Mouse (Mus musculus): ENCODE results near the gene Ddt. TPM values are rescaled to one million over a fixed set of nuclear protein-coding genes. Genes with fewer than 3 reads are reported as not detected.
A peak's percentile ranks its signal among the peaks of the same experiment; 100 is the strongest.

Gene Ddt
- total and polyA plus RNA-seq, 2 experiments from 2014 or later: 82.1 to 83.0 TPM

GRCm38 (mm10) chr10:75789841-75790240 is 16.6 kb upstream of the Ddt start:
- no peak overlapping the region for H3K4me3 ChIP-seq (ENCODE audit: low read depth, low read length)
- no peak for TF ChIP-seq CTCF (IDR thresholded peaks at IDR 0.05; ENCODE audit: low read depth)
- TF ChIP-seq EP300 (IDR thresholded peaks at IDR 0.05; ENCODE audit: low read depth): no peak
- H3K4me2 ChIP-seq (ENCODE audit: low read depth, low read length): no peak overlapping the region
- no peaks in the 10 kb centered on the region for H3K9me3 ChIP-seq (replicated peaks; ENCODE audit: control insufficient read depth, low read length)
- DNase-seq (ENCODE audit: low spot score) (no peak), ATAC-seq (ENCODE audit: insufficient read depth, low read depth) (no peak)
- H3K4me1 ChIP-seq (ENCODE audit: control insufficient read depth, insufficient read depth): no peaks in the 10 kb centered on the region
- H3K27ac ChIP-seq (ENCODE audit: low read depth): no peak overlapping the region
- H3K27me3 ChIP-seq (ENCODE audit: control insufficient read depth, insufficient read depth, low read length): no peaks in the 10 kb centered on the region
- 90% methylated on average over 5 of the region's 5 CpGs for WGBS
- H3K36me3 ChIP-seq (replicated peaks; ENCODE audit: control insufficient read depth, insufficient read depth, low read length): no peaks in the 10 kb centered on the region
- no peak overlapping the region for H3K9ac ChIP-seq (replicated peaks; ENCODE audit: low read depth, low read length)

GRCm38 (mm10) chr10:75789081-75789735 is 16.0 kb upstream of the Ddt start:
- no peak overlapping the region for H3K4me3 ChIP-seq (ENCODE audit: low read depth, low read length)
- WGBS: 71% methylated on average over 6 of the region's 6 CpGs
- H3K36me3 ChIP-seq (replicated peaks; ENCODE audit: control insufficient read depth, insufficient read depth, low read length): no peaks in the 10 kb centered on the region
- no peaks in the 10 kb centered on the region for H3K27me3 ChIP-seq (ENCODE audit: control insufficient read depth, insufficient read depth, low read length)
- no peak for ATAC-seq (ENCODE audit: insufficient read depth, low read depth)
- H3K9ac ChIP-seq (replicated peaks; ENCODE audit: low read depth, low read length): no peak overlapping the region
- no peaks in the 10 kb centered on the region for H3K4me1 ChIP-seq (ENCODE audit: control insufficient read depth, insufficient read depth)
- TF ChIP-seq CTCF (IDR thresholded peaks at IDR 0.05; ENCODE audit: low read depth): no peak
- no peak for TF ChIP-seq EP300 (IDR thresholded peaks at IDR 0.05; ENCODE audit: low read depth)
- no peaks in the 10 kb centered on the region for H3K9me3 ChIP-seq (replicated peaks; ENCODE audit: control insufficient read depth, low read length)
- H3K27ac ChIP-seq (ENCODE audit: low read depth): no peak overlapping the region
- DNase-seq (ENCODE audit: low spot score): no peak
- no peak overlapping the region for H3K4me2 ChIP-seq (ENCODE audit: low read depth, low read length)

- ATAC-seq (ENCODE audit: insufficient read depth, low read depth) (no peak), DNase-seq (ENCODE audit: low spot score) (no peak)
- no peak overlapping the region for H3K4me2 ChIP-seq (ENCODE audit: low read depth, low read length)
- 86% methylated on average over 8 of the region's 8 CpGs for WGBS
- no peak for TF ChIP-seq EP300 (IDR thresholded peaks at IDR 0.05; ENCODE audit: low read depth)
- TF ChIP-seq CTCF (IDR thresholded peaks at IDR 0.05; ENCODE audit: low read depth): no peak
- H3K27me3 ChIP-seq (ENCODE audit: control insufficient read depth, insufficient read depth, low read length): no peaks in the 10 kb centered on the region
- no peaks in the 10 kb centered on the region for H3K36me3 ChIP-seq (replicated peaks; ENCODE audit: control insufficient read depth, insufficient read depth, low read length)
- H3K27ac ChIP-seq (ENCODE audit: low read depth): no peak overlapping the region
- no peaks in the 10 kb centered on the region for H3K9me3 ChIP-seq (replicated peaks; ENCODE audit: control insufficient read depth, low read length)
- no peaks in the 10 kb centered on the region for H3K4me1 ChIP-seq (ENCODE audit: control insufficient read depth, insufficient read depth)
- H3K9ac ChIP-seq (replicated peaks; ENCODE audit: low read depth, low read length): no peak overlapping the region
- H3K4me3 ChIP-seq (ENCODE audit: low read depth, low read length): no peak overlapping the region
Observed at GRCm38 (mm10) chr10:75788277-75788676, 15.1 kb upstream of the Ddt start.

GRCm38 (mm10) chr10:75785442-75785841 is 12.2 kb upstream of the Ddt start:
- H3K27me3 ChIP-seq (ENCODE audit: control insufficient read depth, insufficient read depth, low read length): peaks cover 4% of the 10 kb centered on the region; the same call in 1 of the 2 replicates
- no peak overlapping the region for H3K4me3 ChIP-seq (ENCODE audit: low read depth, low read length)
- TF ChIP-seq EP300 (IDR thresholded peaks at IDR 0.05; ENCODE audit: low read depth) (no peak), CTCF (IDR thresholded peaks at IDR 0.05; ENCODE audit: low read depth) (no peak)
- H3K4me2 ChIP-seq (ENCODE audit: low read depth, low read length): no peak overlapping the region
- no peak for DNase-seq (ENCODE audit: low spot score)
- 51% methylated on average over 1 of the region's 1 CpGs for WGBS
- H3K9ac ChIP-seq (replicated peaks; ENCODE audit: low read depth, low read length): no peak overlapping the region
- H3K36me3 ChIP-seq (replicated peaks; ENCODE audit: control insufficient read depth, insufficient read depth, low read length): no peaks in the 10 kb centered on the region
- 0 out of 2 replicates have a peak, but pooled peaks cover 2% of the 10 kb centered on the region for H3K4me1 ChIP-seq (ENCODE audit: control insufficient read depth, insufficient read depth)
- no peak for ATAC-seq (ENCODE audit: insufficient read depth, low read depth)
- no peaks in the 10 kb centered on the region for H3K9me3 ChIP-seq (replicated peaks; ENCODE audit: control insufficient read depth, low read length)
- no peak overlapping the region for H3K27ac ChIP-seq (ENCODE audit: low read depth)

GRCm38 (mm10) chr10:75780769-75781578 is 7.8 kb upstream of the Ddt start, which contains the start of the genes Gm20441 and Gstt3:
Gene Gm20441, minus strand, starts transcription at chr10:75780954.
Gene Gstt3, minus strand, starts transcription at chr10:75781414.
- peak within 1 kb of the TSS; percentile 38 for H3K9ac ChIP-seq (replicated peaks; ENCODE audit: low read depth, low read length)
- H3K9me3 ChIP-seq (replicated peaks; ENCODE audit: control insufficient read depth, low read length): peaks cover 9% of the 10 kb centered on the region
- H3K36me3 ChIP-seq (replicated peaks; ENCODE audit: control insufficient read depth, insufficient read depth, low read length): no peaks in the 10 kb centered on the region
- 0 out of 2 replicates have a peak, but pooled peaks cover 4% of the 10 kb centered on the region for H3K4me1 ChIP-seq (ENCODE audit: control insufficient read depth, insufficient read depth)
- peak within 1 kb of the TSS; percentile 42 for H3K4me3 ChIP-seq (ENCODE audit: low read depth, low read length)
- H3K4me2 ChIP-seq (ENCODE audit: low read depth, low read length): peak within 1 kb of the TSS; percentile 63
- H3K27me3 ChIP-seq (ENCODE audit: control insufficient read depth, insufficient read depth, low read length): peaks cover 12% of the 10 kb centered on the region; the same call in 1 of the 2 replicates
- ATAC-seq (ENCODE audit: insufficient read depth, low read depth) (peak; percentile 58), DNase-seq (ENCODE audit: low spot score) (peak; percentile 37)
- H3K27ac ChIP-seq (ENCODE audit: low read depth): no peak within 1 kb of the TSS
- WGBS: 2% methylated on average over 28 of the region's 28 CpGs
- TF ChIP-seq EP300 (IDR thresholded peaks at IDR 0.05; ENCODE audit: low read depth) (no peak), CTCF (IDR thresholded peaks at IDR 0.05; ENCODE audit: low read depth) (no peak)
